Comparison of ENCODE assay signal across 29 mouse cellular contexts in genomic region chr9:65549139-65549538, GRCm38 (mm10). TPM values are rescaled to one million over a fixed set of nuclear protein-coding genes. Genes with fewer than 3 reads are reported as not detected.
DNase-seq lines count a peak whose midpoint lies in the region; ATAC-seq and TF ChIP-seq lines count a peak whose summit lies in the region.
"Had no signal": no experiment of that assay in that cellular context is flagged by ENCODE, and none has a peak within 500 bp of the region (broad histone marks: within the 10 kb centered on the region; RNA-seq: fewer than 3 reads in every experiment).

No protein-coding gene starts in this region.

- H3K4me3 ChIP-seq in midbrain, embryonic 11.5 days (ENCODE audit: low read depth, low read length) = no peak overlapping the region
- H3K4me3 ChIP-seq in midbrain, embryonic 16.5 days (ENCODE audit: low read depth, low read length) = no peak overlapping the region
- no peak overlapping the region for H3K4me3 ChIP-seq in MEL (ENCODE audit: control insufficient read depth in 1 of 2, insufficient read depth in 1 of 2, low read depth in 2 of 2, low read length in 2 of 2)
- no peak overlapping the region for H3K4me3 ChIP-seq in bone marrow macrophage, adult 2 months (ENCODE audit: insufficient read depth, low read length)
- no peak overlapping the region for H3K4me3 ChIP-seq in kidney, embryonic 16.5 days (ENCODE audit: low read length)
- H3K4me3 ChIP-seq: embryonic facial prominence, embryonic 12.5 days; erythroblast, embryonic 14.5 days; forebrain, embryonic 13.5 days; liver, embryonic 13.5 days; midbrain, embryonic 10.5 days had no signal

- H3K79me2 ChIP-seq in MEL (ENCODE audit: control insufficient read depth, insufficient read depth, low read length, poor library complexity) = no peaks in the 10 kb centered on the region

- TF ChIP-seq POLR2A in MEL (IDR thresholded peaks at IDR 0.05; ENCODE audit: control insufficient read depth in 1 of 2, insufficient read depth in 1 of 2, low read depth in 1 of 2, low read length in 2 of 2, poor library complexity in 1 of 2) = no peak
- no peak for TF ChIP-seq POLR2A in bone marrow macrophage, adult 2 months (IDR thresholded peaks at IDR 0.05; ENCODE audit: borderline replicate concordance, low read depth, low read length)

- no peaks in the 10 kb centered on the region for H3K9me3 ChIP-seq in midbrain, embryonic 11.5 days (ENCODE audit: control insufficient read depth, low read length)
- H3K9me3 ChIP-seq in midbrain, embryonic 16.5 days (replicated peaks; ENCODE audit: control insufficient read depth, low read length, poor library complexity, severe bottlenecking) = no peaks in the 10 kb centered on the region
- H3K9me3 ChIP-seq in MEL (replicated peaks; ENCODE audit: insufficient read depth, low read length) = no peaks in the 10 kb centered on the region
- no peaks in the 10 kb centered on the region for H3K9me3 ChIP-seq in kidney, embryonic 16.5 days (ENCODE audit: low read length)
- H3K9me3 ChIP-seq: embryonic facial prominence, embryonic 12.5 days; forebrain, embryonic 13.5 days; liver, embryonic 13.5 days; midbrain, embryonic 10.5 days had no signal

- no peak for TF ChIP-seq EP300 in MEL (IDR thresholded peaks at IDR 0.05; ENCODE audit: low read depth in 1 of 2, low read length in 2 of 2)

- no peak for ATAC-seq in midbrain, embryonic 11.5 days (ENCODE audit: low FRiP score)
- ATAC-seq in midbrain, embryonic 16.5 days = no peak
- no peak for ATAC-seq in kidney, embryonic 16.5 days (ENCODE audit: low FRiP score, low TSS enrichment)
- ATAC-seq: forebrain, embryonic 13.5 days had no signal

- peak; percentile 87 for DNase-seq in heart, adult 11 months
- no peak for DNase-seq in heart, adult 8-10 months (ENCODE audit: low spot score)
- DNase-seq in midbrain, embryonic 11.5 days (ENCODE audit: low spot score, missing footprints) = peak; percentile 39
- DNase-seq in MEL (ENCODE audit: low read depth, low spot score) = no peak
- DNase-seq in thymus, postnatal 4 days = no peak
- DNase-seq: adrenal gland, postnatal 36 days; cerebellum, adult 11-12 months; cerebellum, postnatal 25 days; gastrocnemius, postnatal 14 days; heart, adult 18-20 months; kidney, adult 2 months; kidney, postnatal 14 days; liver, embryonic 13.5 days; lung, embryonic 14.5 days; lung, postnatal 4 days; right cerebral cortex, postnatal 4 days had no signal

- no peak overlapping the region for H3K4me2 ChIP-seq in midbrain, embryonic 11.5 days
- no peak overlapping the region for H3K4me2 ChIP-seq in midbrain, embryonic 16.5 days (ENCODE audit: low read length)
- H3K4me2 ChIP-seq in kidney, embryonic 16.5 days (replicated peaks; ENCODE audit: low read depth, low read length) = no peak overlapping the region
- H3K4me2 ChIP-seq: embryonic facial prominence, embryonic 12.5 days; forebrain, embryonic 13.5 days; hindbrain, embryonic 14.5 days; liver, embryonic 13.5 days; lung, embryonic 14.5 days had no signal

- TF ChIP-seq CTCF in MEL (IDR thresholded peaks at IDR 0.05 in 2 of 3, conservative IDR thresholded peaks at IDR 0.05 in 1 of 3; ENCODE audit: control insufficient read depth in 1 of 3, insufficient read depth in 1 of 3, low read depth in 2 of 3, low read length in 3 of 3, poor library complexity in 1 of 3, severe bottlenecking in 1 of 3) = no peak
- TF ChIP-seq CTCF in bone marrow macrophage, adult 2 months (IDR thresholded peaks at IDR 0.05; ENCODE audit: low read depth, low read length) = no peak

- H3K27ac ChIP-seq in midbrain, embryonic 11.5 days (ENCODE audit: low read depth, low read length) = no peak overlapping the region
- no peak overlapping the region for H3K27ac ChIP-seq in midbrain, embryonic 16.5 days (ENCODE audit: low read length)
- peak overlapping the region; percentile 83; the same call in 1 of the 2 replicates for H3K27ac ChIP-seq in MEL (ENCODE audit: control insufficient read depth, low read depth, low read length)
- peak overlapping the region; percentile 98 for H3K27ac ChIP-seq in bone marrow macrophage, adult 2 months (ENCODE audit: insufficient read depth, low read depth, low read length)
- no peak overlapping the region for H3K27ac ChIP-seq in kidney, embryonic 16.5 days (ENCODE audit: low read length)
- H3K27ac ChIP-seq: embryonic facial prominence, embryonic 12.5 days; forebrain, embryonic 13.5 days; hindbrain, embryonic 14.5 days had no signal

- no peak for TF ChIP-seq RAD21 in MEL (IDR thresholded peaks at IDR 0.05; ENCODE audit: low read depth, low read length)

- no peaks in the 10 kb centered on the region for H3K36me3 ChIP-seq in midbrain, embryonic 11.5 days (ENCODE audit: control insufficient read depth, insufficient read depth, low read length)
- H3K36me3 ChIP-seq in midbrain, embryonic 16.5 days (ENCODE audit: control insufficient read depth, insufficient read depth, low read length) = no peaks in the 10 kb centered on the region
- peaks cover 0 to 46% of the 10 kb centered on the region in 2 experiments; a peak in 2 of 4 replicates for H3K36me3 ChIP-seq in MEL (ENCODE audit: control insufficient read depth in 1 of 2, insufficient read depth in 2 of 2, low read length in 2 of 2)
- no peaks in the 10 kb centered on the region for H3K36me3 ChIP-seq in kidney, embryonic 16.5 days (ENCODE audit: insufficient read depth, low read length)

- no peaks in the 10 kb centered on the region for H3K27me3 ChIP-seq in midbrain, embryonic 11.5 days (ENCODE audit: control insufficient read depth, insufficient read depth, low read length)
- no peaks in the 10 kb centered on the region for H3K27me3 ChIP-seq in midbrain, embryonic 16.5 days (ENCODE audit: control insufficient read depth, insufficient read depth, low read depth, low read length)
- no peaks in the 10 kb centered on the region for H3K27me3 ChIP-seq in MEL (ENCODE audit: control insufficient read depth in 1 of 2, insufficient read depth in 2 of 2, low read length in 2 of 2)
- H3K27me3 ChIP-seq in kidney, embryonic 16.5 days (ENCODE audit: insufficient read depth, low read length) = no peaks in the 10 kb centered on the region
- H3K27me3 ChIP-seq: embryonic facial prominence, embryonic 12.5 days; forebrain, embryonic 13.5 days; liver, embryonic 13.5 days had no signal

- H3K9ac ChIP-seq in midbrain, embryonic 11.5 days (ENCODE audit: low read length) = no peak overlapping the region
- no peak overlapping the region for H3K9ac ChIP-seq in midbrain, embryonic 16.5 days (ENCODE audit: low read depth, low read length)
- no peak overlapping the region for H3K9ac ChIP-seq in MEL (ENCODE audit: control insufficient read depth, low read depth, low read length, poor library complexity, severe bottlenecking)
- H3K9ac ChIP-seq in kidney, embryonic 16.5 days (replicated peaks; ENCODE audit: low read length) = no peak overlapping the region
- H3K9ac ChIP-seq: embryonic facial prominence, embryonic 12.5 days; forebrain, embryonic 13.5 days; hindbrain, embryonic 14.5 days; liver, embryonic 13.5 days; lung, embryonic 14.5 days had no signal

- WGBS in midbrain, embryonic 11.5 days = 94% methylated on average over 3 of the region's 3 CpGs
- 84% methylated on average over 3 of the region's 3 CpGs for WGBS in midbrain, embryonic 16.5 days
- 77% methylated on average over 3 of the region's 3 CpGs for WGBS in kidney, embryonic 16.5 days

- H3K4me1 ChIP-seq in midbrain, embryonic 11.5 days (ENCODE audit: control insufficient read depth, insufficient read depth, low read length) = peaks cover 10% of the 10 kb centered on the region
- H3K4me1 ChIP-seq in midbrain, embryonic 16.5 days (ENCODE audit: control insufficient read depth, insufficient read depth, low read length) = no peaks in the 10 kb centered on the region
- H3K4me1 ChIP-seq in MEL (ENCODE audit: control insufficient read depth in 1 of 2, insufficient read depth in 2 of 2, low read length in 2 of 2) = peaks cover 19 to 51% of the 10 kb centered on the region in 2 experiments
- peaks cover 89% of the 10 kb centered on the region for H3K4me1 ChIP-seq in bone marrow macrophage, adult 2 months (ENCODE audit: control insufficient read depth, insufficient read depth, low read length)
- H3K4me1 ChIP-seq in kidney, embryonic 16.5 days (ENCODE audit: insufficient read depth, low read length) = peaks cover 30% of the 10 kb centered on the region

TF ChIP-seq in MEL, 35 proteins besides CTCF, POLR2A, EP300 and RAD21 (continues in another document):
- TF ChIP-seq TBP (IDR thresholded peaks at IDR 0.05; ENCODE audit: low read depth, low read length) = no peak

RNA-seq across cellular contexts. Expression of gene Ankdd1a, which starts 29.1 kb away (rescaled TPM):
- not detected for total RNA-seq in heart, adult 8-10 months (2022)
- not detected in 2 replicates for polyA plus RNA-seq in midbrain, embryonic 11.5 days (2014; fragmentation: Nextera tagmentation; extraction: Ambion mirVana)
- 1.1 and 1.8 TPM in 2 replicates for polyA plus RNA-seq in midbrain, embryonic 16.5 days (2015; fragmentation: Nextera tagmentation; extraction: Ambion mirVana)
- not detected in 2 replicates for total RNA-seq in MEL (2012; rRNA removed)
- polyA plus RNA-seq in MEL (2012; ENCODE audit: insufficient read depth in 1 of 2, insufficient read length in 2 of 2, low read depth in 1 of 2, low replicate concordance in 2 of 2, missing spikeins in 1 of 2) = under 1 TPM in 1 of 2 experiments, not detected in 1; 0.06 TPM
- polyA plus RNA-seq in bone marrow macrophage, adult 2 months (2012; ENCODE audit: insufficient read depth, insufficient read length, missing spikeins) = 4.1 and 6.4 TPM in 2 replicates
- not detected in 2 replicates for polyA plus RNA-seq in kidney, embryonic 16.5 days (2015; fragmentation: Nextera tagmentation; extraction: Ambion mirVana)
- total RNA-seq: gastrocnemius, postnatal 14 days; heart, adult 18-20 months; heart, postnatal 25 days had no signal
- polyA plus RNA-seq: C2C12; embryonic facial prominence, embryonic 12.5 days; erythroblast, embryonic 14.5 days; forebrain, embryonic 13.5 days; heart, embryonic 14.5 days; intestine, embryonic 14.5 days; limb, embryonic 11.5 days; liver, embryonic 13.5 days; midbrain, embryonic 10.5 days had no signal

RNA-seq across cellular contexts. Expression of gene Plekho2, which starts 30.7 kb away (rescaled TPM):
- 10 to 100 TPM in 3 of 4 experiments, 1 to 10 TPM in 1; 7.4 to 12.3 (median 10.8) TPM for total RNA-seq in heart, adult 8-10 months (2022)
- 8.2 and 9.0 TPM in 2 replicates for polyA plus RNA-seq in midbrain, embryonic 11.5 days (2014; fragmentation: Nextera tagmentation; extraction: Ambion mirVana)
- 3.1 and 3.8 TPM in 2 replicates for polyA plus RNA-seq in midbrain, embryonic 16.5 days (2015; fragmentation: Nextera tagmentation; extraction: Ambion mirVana)
- 7.6 and 8.6 TPM in 2 replicates for total RNA-seq in MEL (2012; rRNA removed)
- 10 to 100 TPM in 1 of 2 experiments, not detected in 1; 12.9 TPM for polyA plus RNA-seq in MEL (2012; ENCODE audit: insufficient read depth in 1 of 2, insufficient read length in 2 of 2, low read depth in 1 of 2, low replicate concordance in 2 of 2, missing spikeins in 1 of 2)
- 193 and 213 TPM in 2 replicates for polyA plus RNA-seq in bone marrow macrophage, adult 2 months (2012; ENCODE audit: insufficient read depth, insufficient read length, missing spikeins)
- polyA plus RNA-seq in kidney, embryonic 16.5 days (2015; fragmentation: Nextera tagmentation; extraction: Ambion mirVana) = 18.7 and 19.4 TPM in 2 replicates

RNA-seq across cellular contexts. Expression of gene Pif1, which starts 37.8 kb away (rescaled TPM):
- total RNA-seq in heart, adult 8-10 months (2022) = not detected
- 12.0 and 13.6 TPM in 2 replicates for polyA plus RNA-seq in midbrain, embryonic 11.5 days (2014; fragmentation: Nextera tagmentation; extraction: Ambion mirVana)
- 2.0 and 2.1 TPM in 2 replicates for polyA plus RNA-seq in midbrain, embryonic 16.5 days (2015; fragmentation: Nextera tagmentation; extraction: Ambion mirVana)
- 15.5 and 22.5 TPM in 2 replicates for total RNA-seq in MEL (2012; rRNA removed)
- 10 to 100 TPM in 1 of 2 experiments, not detected in 1; 14.9 TPM for polyA plus RNA-seq in MEL (2012; ENCODE audit: insufficient read depth in 1 of 2, insufficient read length in 2 of 2, low read depth in 1 of 2, low replicate concordance in 2 of 2, missing spikeins in 1 of 2)
- polyA plus RNA-seq in bone marrow macrophage, adult 2 months (2012; ENCODE audit: insufficient read depth, insufficient read length, missing spikeins) = 3.8 and 4.4 TPM in 2 replicates
- 15.5 and 16.9 TPM in 2 replicates for polyA plus RNA-seq in kidney, embryonic 16.5 days (2015; fragmentation: Nextera tagmentation; extraction: Ambion mirVana)
- total RNA-seq: heart, adult 18-20 months; heart, postnatal 25 days had no signal

Comparison
In these comparisons a context has a peak if more than half of its experiments do, and no peak if none do; other contexts are left out.
1. DNase-seq: peak in heart, adult 11 months (single experiment) and midbrain, embryonic 11.5 days (single experiment); none in heart, adult 8-10 months (single experiment), MEL (single experiment) and thymus, postnatal 4 days (single experiment).
2. H3K27ac ChIP-seq: peak in MEL (single experiment) and bone marrow macrophage, adult 2 months (single experiment); none in midbrain, embryonic 11.5 days (single experiment), midbrain, embryonic 16.5 days (single experiment) and kidney, embryonic 16.5 days (single experiment).